Mouse (Mus musculus) c-Kit-positive CD71-negative TER-119-negative erythroid progenitor cells, embryonic 14.5 days (primary cell): ENCODE data around the gene Nlrp1b.
A peak's percentile ranks its signal among the peaks of the same experiment; 100 is the strongest.

Experiments
- DNase-seq: peaks from one replicate; pipeline ENCODE4 v3.0.0-alpha.2; 2013; ENCODE audit warnings: low read depth

Gene Nlrp1b

DNA sequence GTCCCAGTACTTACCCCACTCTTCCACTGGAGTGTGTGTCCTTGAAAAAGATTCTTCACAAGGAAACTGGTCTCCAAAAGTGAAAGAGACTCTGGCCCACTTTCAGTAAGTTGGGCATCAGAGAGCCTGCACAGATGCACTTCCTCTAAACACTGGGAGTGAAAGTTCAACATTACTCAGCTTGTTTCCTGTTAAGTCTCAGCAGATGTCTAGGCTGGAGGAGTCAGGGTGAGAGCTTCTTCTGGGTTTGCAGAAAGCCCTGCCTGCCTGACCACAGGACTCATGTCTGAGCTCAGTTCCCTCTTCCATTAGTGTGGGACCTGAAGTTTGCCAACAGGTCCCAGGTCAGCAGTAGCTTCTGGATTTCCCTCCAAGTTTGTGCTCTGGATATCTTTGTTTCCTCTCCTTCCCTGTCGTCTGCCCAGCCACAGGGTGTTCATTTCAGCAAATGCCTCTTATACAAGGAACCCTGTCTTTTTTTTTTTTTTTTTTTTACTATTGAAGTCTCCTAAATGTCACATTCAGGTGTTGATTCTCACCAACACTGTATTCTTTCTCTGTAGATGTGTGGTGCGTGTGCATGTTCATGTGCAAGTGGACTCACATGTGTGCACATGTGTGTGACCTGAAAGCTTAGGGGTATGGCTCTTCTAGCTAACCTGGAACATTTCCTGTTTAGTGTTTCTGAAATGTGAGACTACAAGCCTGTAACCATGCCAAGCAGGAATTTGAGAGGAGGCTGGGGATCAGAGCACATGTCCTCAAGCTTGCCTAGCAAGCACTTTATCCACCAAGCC is at the start of gene Nlrp1b:
Gene Nlrp1b, minus strand, starts transcription at position 50 of the 797 bp plus-strand sequence.
- peak; percentile 0 for DNase-seq

DNA sequence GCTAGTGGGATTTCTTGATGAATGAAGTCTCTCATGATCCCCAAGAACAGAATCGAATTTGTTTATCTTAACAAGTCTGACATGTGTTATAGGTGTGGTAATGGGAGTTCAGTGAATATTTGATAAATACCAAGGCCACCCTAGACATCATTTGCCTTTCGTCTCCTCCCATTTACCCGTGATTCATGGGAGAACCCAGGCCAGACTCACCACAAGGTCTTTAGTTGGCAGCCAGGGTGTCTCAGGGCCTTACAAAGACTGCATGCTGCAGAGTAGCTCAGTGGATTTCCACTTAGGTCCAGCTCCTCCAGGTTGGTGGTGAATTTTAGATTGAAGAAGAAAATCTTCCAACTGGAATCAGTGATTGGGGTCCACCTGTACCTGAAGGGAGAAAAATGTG is 30.5 kb upstream of the Nlrp1b start:
- no peak for DNase-seq

DNA sequence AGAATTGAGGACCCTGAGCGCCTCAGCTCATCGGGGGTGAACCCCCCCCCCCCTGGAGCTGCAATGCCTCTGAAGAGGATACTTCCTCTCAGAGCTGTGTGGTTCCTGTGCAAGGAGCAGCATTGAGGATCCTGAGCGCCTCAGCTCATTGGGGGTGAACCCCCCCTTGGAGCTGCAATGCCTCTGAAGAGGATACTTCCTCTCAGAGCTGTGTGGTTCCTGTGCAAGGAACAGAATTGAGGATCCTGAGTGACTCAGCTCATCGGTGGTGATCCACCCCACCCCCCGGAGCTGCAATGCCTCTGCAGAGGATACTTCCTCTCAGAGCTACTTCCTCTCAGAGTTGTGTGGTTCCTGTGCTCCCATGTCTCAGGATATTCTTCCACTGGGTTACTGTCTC is 20.8 kb upstream of the Nlrp1b start:
- no peak for DNase-seq

DNA sequence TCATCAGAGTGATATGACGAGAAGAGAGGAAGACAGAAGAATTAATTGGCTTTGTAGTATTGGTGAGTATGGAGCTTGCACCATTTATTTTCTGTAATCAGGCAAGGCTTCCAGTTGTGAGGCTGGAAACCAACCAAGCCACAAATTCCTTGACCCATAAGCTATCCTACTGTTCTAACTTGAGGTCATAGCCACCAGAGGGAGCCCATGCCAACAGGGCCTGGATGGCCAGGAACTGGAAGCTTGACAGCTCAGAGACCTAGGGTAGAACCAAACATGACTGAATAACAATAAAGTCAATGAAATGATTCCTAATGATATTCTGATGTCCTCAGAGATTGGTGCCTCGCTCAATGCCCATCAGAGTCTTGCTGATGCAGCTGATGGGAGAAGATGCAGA is 5.9 kb downstream of the Nlrp1b start:
- DNase-seq: no peak

DNA sequence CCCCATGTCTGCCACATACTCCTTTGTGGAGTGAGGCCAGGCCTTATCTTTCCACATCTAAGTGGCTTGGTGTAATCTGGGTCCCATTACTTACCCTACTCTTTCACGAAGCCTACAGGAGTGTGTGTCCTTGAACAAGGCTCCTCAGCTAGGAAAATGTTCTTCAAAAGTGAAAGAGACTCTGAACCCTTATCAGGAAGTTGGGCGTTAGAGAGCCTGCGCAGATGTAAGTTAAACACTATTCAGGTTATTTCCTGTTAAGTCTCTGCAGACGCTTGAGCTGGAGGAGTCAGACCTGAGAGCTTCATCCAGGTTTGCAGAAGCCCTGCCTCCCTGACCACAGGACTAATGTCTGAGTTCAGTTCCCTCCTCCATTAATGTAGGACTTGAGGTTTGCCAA is 27.8 kb downstream of the Nlrp1b start:
- DNase-seq: no peak

DNA sequence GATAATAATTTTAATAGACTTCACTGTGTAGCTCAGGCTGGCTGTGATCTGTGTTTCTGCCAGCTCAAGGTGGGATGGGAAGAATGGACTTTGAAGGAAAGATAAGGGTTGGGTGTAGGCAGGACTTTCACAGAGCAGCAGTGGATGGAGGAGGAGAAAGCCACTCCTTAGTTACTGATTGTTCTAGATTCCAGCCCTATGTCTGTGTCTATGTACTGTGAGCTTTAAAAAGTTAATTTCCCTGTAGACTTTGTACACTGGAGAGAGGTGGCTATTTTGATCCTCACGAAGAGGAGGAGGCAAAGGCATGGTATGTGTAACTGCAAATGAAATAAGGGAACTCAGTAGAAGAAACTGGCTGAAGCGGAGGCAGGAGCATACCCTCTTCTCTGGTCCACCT is 31.2 kb downstream of the Nlrp1b start:
- no peak for DNase-seq

DNA sequence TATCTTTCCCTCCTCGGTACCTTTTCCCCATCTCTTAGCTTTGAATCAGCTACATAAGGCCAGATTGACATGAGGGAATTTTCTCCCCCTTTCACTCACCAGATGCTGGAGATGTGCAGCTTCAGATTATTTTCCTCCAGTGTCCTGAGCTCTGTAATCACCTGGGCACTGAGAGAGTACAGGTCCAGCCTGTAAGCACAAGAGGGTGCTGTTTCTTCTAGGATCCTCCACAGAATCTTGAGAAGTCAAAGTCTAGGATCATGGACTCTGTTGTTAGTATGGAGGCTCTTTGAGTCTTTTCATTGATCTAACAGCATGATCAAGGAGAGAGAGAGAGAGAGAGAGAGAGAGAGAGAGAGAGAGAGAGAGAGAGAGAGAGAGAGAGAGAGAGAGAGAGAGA is 60.9 kb downstream of the Nlrp1b start:
- no peak for DNase-seq

DNA sequence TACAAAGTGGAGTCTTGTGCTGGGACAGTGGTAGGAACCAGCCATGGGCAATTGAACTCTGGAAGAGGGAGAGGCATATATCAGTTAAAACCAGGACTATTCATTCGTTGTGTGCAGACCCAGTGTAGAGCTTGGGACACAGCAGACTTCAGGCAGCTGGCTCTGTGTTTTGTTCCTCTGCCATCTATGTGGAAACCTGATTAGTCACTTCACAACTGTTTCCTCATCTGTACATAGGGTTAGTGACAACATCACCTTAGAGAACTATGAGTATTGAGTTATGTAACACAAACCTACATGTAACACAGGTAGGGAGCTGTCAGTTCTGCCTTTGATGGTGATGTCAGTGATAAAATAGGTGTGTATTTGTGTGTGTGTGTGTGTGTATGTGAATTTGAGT is 66.4 kb downstream of the Nlrp1b start:
- no peak for DNase-seq

DNA sequence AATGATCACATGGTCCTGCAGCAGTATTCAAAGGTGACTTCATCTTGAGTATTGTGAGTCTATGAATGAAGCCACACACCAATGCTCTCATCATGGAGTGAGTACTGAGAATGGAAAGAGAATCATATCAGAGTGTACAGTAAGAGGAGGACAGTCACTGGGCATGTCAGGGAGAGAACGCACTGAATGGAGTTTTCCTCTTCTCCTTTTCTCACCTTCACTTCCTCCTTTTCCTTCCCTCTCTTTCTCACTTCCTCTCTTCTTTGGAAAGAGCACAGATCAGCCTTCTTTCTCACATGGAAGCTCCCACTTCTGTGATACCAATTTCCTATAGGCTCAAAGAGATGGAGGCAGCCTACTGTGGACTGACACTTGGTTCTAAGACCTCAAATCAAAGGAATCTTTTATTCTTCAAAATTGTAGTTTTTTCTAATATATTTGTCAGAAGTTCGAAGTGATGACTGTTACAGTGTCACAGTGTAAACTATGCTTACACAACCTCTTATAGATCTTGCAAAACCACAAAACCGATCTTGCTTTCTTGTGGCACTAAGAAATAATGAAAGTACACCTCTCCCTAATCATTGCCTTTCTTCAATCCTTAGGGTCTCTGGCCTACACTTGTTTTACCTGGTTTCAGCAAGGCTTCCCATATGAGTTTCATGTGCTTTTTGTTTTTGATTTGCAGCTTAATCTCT is 70.9 kb downstream of the Nlrp1b start:
- no peak for DNase-seq

DNA sequence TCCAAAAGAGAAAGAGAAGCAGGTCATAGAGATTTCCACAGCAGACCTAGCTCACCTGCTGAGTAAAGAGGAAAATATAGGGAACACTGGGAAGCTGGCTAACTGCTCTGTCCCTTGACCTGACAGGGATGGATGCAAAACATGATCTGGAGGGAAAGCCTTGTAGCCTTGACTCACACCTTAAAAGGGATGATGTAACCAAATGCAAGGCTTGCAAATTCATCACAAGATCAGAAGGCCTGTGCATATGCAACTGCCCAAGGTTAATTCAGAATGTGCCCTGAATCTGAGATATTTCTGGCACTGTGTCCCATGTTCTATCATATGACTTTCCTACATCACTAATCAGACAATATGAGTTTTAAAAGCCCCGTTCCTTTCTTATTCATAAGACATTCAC is 75.3 kb downstream of the Nlrp1b start:
- DNase-seq: no peak

DNA sequence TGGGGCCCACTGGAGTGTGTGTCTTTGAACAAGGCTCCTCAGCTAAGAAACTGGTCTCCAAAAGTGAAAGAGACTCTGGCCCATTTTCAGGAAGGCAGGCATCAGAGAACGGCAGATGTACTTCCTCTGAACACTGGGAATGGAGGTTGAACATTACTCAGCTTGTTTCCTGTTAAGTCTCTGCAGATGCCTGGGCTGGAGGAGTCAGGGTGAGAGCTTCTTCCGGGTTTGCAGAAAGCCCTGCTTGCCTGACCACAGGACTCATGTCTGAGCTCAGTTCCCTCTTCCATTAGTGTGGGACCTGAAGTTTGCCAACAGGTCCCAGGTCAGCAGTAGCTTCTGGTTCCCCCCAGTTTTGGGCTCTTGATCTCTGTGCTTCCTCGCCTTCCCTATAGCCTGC is 85.9 kb downstream of the Nlrp1b start, which contains the start of gene Nlrp1a:
Gene Nlrp1a, minus strand, starts transcription at position 44 of the 400 bp plus-strand sequence.
- DNase-seq: no peak

DNA sequence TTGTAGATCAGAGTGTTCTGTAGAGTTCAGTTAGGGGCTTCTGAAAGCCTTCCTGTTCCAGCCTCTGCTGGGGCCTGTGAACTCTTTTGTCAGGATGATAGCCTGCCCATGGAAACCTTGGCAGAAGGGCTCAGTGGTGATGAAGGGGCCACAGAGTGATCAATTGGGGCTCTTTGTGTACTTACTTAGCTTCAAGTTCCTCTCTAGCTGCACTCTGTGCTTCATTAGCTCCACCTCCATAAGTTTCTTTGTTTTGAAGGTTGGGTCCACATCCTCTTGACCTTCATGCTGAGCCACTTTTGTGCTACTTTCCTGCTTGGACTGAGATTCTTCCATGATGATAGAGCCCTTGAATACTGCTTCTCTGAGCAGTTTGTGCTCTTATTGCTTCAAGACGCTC is 88.5 kb downstream of the Nlrp1b start:
- DNase-seq: no peak

DNA sequence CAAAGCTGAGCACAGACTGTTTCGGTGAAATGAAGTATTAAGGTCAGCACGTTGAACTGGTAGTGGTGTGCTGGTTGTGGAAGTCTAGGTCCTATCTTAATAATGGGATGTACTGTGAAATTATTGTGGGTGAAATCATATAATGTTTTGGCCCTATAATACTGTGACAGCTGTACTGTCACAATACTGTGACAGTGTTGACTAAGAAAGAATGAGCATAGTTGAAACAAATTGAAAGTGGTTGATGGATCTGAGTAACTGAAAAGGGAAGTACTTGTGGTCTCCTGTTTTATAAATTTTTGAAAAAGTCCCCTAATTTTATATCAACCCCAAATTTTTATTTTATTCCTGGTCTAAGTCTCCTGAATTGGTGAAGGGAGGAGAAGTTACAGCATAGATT is 123.4 kb downstream of the Nlrp1b start:
- no peak for DNase-seq

DNA sequence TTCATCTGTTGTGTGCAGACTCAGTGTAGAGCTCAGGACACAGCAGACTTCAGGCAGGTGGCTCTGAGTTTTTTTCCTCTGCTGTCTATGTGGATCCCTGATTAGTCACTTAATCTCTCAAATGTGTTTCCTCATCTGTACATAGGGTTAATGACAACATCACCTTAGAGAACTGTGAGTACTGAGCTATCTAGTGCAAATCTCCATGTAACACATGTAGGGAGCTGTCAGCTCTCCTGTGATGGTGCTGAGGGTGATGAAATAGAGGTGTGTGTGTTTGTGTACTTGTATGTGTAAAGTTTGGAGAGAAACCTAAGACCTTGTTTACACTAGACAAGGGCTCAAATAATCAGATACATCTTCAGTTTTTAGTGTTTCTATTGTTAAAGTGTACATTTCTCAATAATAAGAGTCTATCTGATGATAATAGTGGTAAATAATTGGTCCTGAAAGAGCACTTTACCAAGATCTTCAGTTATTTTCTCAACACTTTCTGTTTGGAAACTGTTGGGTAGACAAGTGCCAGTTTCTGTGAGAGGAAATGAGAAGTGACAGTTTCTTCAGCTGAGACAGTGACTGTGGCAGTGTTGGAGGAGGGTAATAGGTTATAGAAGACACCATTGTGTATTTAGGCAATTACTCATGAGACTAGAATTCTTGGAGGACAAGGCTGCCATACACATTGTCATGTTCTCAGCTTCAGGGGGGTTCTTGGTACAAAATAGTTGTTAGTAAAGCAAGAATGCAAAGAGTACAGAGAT is 124.1 kb downstream of the Nlrp1b start:
- DNase-seq: no peak

DNA sequence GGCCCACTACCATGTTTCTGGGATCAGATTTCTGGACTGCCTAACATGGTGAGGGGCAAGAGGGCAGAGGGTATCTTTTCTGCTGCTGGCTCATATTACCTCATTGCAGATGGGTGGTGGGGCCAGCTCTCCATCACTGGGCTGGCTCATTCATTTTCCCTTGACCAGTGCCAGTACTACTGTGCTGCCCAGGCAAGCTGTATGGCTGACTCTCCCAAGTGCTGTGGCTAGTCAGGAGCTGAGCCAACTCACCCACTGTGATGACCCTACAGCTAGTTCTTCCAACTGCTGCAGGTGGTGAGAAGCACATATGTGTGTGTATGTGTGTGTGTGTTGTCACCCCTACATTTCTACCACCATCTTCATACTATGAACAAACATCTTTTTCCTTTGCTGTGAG is 126.6 kb downstream of the Nlrp1b start:
- DNase-seq: no peak
